Mouse (Mus musculus) layer of hippocampus, postnatal 14 days (tissue): ENCODE data around the gene Cfl2. TPM values are rescaled to one million over a fixed set of nuclear protein-coding genes. Genes with fewer than 3 reads are reported as not detected.
"Not testable (repeated sequence)": the region's sequence is repeated elsewhere in the genome, so short reads cannot be mapped to it uniquely, and the experiment has no call there.

Source experiments
- DNase-seq, 2 experiments: peaks; one replicate each; pipeline ENCODE4 v3.0.0; 2021 to 2022; ENCODE audit warnings: low spot score in 2 of 2, mixed read lengths in 1 of 2
- total RNA-seq, 2 experiments: library from RNA; stranded (reverse); gene quantifications; 2 replicates each; pipeline ENCODE4 v1.2.3; 2021

The Cfl2 gene
- total RNA-seq, 2 experiments from 2014 or later: 140 to 142 TPM

DNA sequence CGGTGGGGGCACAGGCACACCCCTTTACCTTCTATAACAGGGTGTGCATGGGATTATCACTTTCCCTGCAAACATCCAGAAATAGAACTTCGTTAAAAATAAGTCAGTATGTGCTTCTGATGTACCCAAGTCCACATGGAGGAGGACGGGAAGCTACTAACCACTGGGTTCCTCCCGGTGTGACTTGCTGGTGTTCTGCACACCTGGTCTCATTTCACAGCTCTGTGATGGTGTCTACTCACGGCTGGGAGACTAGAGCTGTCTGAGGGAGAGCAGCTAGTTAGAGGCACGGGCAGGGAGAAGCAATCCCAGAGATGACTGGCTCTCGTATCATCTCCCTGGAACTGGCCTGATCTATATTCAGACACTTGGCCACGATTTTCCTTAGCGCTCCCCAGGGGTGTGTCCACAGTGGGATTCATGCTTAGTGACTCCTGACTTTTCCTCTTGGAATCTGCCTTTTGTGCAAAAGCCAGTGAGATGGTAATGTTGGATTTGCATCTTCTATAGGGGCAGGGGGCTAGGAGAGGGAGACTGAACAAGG lies 28.7 kb downstream of the Cfl2 start:
- DNase-seq: no peak

DNA sequence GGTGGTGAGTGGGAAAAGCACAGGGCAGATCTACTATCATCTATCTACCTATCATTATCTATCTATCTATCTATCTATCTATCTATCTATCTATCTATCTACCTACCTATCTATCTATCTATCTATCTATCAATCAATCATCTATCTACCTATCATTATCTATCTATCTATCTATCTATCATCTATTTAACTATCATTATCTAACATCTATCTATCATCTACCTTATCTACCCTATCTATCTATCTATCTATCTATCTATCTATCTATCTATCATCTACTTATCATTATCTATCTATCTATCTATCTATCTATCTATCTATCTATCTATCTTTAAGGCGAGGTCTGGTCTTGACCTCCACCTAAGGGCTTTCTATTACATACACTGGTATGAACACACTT lies 30.8 kb downstream of the Cfl2 start:
- not testable (repeated sequence) for DNase-seq

DNA sequence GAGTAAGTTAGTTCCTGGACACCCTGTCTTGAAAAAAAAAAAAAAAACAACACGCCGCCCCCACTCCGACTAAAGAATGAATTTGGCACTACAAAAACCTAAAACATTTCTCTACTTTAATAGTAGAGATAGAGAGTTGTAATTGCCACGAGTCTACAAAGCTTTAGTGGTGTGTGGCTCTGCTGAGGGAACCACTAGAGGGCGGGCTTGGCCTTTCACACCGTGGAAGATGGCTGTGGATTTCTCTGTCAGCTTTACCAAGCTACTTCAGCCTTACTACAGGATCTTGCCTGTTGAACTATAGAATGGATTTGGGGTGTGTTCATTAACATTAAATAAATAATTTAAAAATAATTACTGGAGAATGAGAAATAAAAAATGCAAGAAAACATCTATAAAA lies 32.1 kb downstream of the Cfl2 start:
- DNase-seq: peak; percentile 77 to 85

DNA sequence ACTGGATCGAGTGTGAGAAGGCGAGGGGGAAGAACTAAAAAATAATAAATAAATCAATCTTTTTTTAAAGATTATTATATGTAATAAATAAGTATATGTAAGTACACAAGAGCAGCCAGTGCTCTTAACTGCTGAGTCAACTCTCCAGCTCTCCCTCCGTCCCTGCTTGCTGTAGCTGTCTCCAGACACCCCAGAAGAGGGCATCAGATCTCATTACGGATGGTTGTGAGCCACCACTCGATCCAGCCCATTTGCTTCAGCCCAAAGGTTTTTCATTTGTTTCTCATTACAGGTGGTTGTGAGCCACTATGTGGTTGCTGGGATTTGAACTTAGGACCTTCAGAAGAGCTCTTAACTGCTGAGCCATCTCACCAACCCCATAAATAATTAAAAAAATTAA lies 32.8 kb downstream of the Cfl2 start:
- DNase-seq: no peak

DNA sequence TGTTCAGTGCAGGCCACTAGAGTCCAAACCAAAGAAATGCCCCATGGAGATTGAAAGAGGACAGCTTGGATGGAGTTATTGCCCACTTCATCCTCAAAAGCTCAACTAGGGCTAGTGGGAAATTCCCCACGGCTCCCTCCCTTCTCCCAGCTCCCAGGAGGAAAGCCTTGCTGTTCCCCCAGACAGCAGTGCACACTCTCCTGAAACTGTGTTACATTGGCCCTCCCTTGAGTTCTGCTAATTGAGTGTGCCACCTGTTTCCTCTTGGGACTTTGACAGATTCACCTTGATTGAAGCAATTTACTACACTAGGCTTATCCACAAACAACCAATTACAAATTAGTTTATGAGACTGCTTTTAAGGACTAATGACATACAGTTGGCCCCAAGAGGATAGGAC lies 34.6 kb downstream of the Cfl2 start:
- no peak for DNase-seq

DNA sequence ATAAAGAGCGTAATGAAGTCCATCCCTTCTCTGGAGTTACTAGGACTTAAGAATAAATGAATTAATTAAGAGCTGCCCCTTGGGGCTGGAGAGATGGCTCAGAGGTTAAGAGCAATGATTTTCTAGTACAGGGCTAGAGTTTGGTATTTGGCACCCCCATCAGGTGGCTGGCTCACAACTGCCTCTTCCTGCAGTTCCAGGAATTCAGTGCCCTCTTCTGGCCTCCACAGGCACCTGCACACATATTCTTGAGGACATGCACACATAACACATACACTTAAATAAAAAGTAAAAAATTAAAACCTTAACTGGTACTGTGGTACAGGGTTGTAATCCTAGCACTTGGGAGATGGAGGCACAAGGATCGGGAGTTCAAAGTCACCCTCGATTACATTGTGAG lies 37.5 kb downstream of the Cfl2 start:
- DNase-seq: no peak

DNA sequence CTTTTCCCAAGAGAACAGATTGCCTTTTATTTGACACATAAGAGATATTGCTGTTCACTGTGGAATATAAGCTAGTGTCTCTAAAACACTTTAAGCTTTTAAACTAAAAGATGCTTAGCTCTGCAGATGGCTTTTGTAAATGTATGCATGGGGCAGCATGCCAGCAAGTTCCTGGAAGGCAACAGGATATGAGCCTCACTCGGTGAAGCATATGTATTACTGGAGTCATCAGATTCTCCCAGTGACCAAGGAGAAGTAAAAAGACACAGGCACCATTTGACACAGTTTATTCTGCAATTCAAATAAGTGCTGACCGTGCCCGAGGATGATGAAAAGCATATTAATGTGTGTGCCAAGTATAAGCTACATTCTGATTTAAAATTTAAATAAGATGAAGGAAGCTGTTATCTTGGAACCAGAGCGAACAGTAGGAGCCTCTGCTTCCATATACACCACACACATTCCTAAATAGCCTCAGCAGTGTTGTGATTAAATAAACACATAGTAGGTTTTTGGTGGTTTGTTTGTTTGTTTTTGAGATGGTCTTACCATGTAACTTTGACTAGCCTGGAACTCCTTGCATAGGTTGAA lies 39.7 kb downstream of the Cfl2 start:
- DNase-seq: peak; percentile 28 to 70

DNA sequence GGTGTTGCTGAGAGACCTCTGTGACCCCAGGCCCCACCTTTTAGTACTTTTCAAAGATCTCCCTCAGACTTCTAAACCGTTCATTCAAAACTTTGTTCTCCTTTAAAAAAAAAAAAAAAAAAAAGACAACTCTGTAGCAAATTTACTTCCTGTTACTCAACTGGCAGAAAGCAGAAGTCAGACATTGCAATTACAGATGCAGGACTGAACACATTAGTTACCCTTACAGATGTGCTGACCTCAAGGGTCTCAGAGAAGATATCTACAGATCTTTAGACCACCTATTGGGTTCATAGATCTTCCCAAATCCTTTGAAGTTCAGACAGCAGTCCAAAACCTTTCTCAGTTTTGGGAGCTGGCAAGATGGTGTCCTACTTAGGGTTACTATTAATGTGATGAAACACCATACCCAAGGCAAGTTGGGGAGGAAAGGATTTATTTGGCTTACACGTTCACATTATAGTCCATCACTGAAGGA lies 42.0 kb downstream of the Cfl2 start:
- DNase-seq: no peak

DNA sequence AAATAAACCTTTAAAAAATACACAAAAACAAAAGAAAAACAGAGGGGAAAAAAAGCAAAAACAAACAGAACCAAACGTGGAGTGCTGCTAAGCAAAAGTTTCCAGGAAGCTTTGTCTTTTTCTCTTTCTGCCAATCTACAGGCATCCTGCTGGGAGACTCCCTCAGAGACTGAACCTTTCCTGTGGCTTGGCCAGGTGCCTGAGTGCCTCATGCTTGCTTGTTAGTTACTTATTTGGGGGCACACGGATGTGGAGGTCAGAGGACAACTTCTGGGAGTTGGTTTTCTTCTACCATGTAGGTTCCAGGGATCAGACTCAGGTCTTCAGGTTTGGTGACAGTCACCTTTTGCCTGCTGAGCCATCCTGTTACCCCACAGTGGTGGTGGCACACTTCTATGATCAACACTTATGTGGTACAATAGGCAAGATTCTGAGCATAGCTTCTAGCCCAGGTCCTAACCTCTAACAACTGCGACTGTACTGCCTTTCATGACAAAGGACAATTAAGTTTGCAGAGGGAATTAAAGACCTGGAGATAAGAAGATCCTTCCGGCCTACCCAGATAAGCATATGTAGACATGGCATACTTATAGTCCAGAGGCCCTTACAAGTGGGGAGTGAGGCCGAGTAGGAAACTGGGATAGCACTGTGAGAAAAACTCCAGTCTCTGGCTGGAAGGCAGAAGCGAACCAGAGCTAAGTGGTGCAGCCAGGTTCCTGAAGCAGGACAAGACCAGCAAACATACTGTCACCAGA lies 43.3 kb downstream of the Cfl2 start:
- no peak for DNase-seq

DNA sequence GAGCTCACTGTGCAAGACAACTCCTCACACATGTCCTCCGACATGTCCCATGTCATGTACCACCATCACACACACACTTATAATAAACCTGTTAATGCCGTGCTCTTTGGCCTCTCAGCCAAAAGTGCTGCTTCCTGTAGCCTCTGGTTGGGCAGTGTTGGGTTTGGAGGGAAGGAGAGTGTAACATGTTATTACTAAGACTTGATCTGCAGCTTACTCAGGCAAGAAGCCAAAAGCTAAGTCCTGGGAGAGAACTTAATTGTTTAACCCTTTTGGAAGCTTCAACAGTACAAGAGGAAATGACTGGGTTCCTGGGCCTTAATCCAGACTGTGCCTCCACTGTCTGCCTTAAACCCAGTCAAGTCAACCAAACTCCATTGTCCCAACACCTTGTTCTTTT lies 52.5 kb downstream of the Cfl2 start:
- DNase-seq: no peak

Other genes starting within 250 kb of the Cfl2 start
- 10 to 100 TPM; 30.9 to 35.2 TPM for gene Sptssa, start 206.3 kb downstream of the Cfl2 start, total RNA-seq
- 10 to 100 TPM; 39.2 to 40.1 TPM for gene Eapp, start 167.0 kb downstream of the Cfl2 start, total RNA-seq
- 10 to 100 TPM; 47.4 to 57.9 TPM for gene Snx6, start 67.2 kb downstream of the Cfl2 start, total RNA-seq
- gene Gm20403, start 123.7 kb upstream of the Cfl2 start, total RNA-seq: not detected
- gene Baz1a, start 151.5 kb upstream of the Cfl2 start, total RNA-seq: 1 to 10 TPM; 1.2 to 3.8 TPM
- 1 to 10 TPM; 8.1 to 8.6 TPM for gene 2700097O09Rik, start 217.2 kb upstream of the Cfl2 start, total RNA-seq
- gene Srp54a, start 217.4 kb upstream of the Cfl2 start, total RNA-seq: 10 to 100 TPM; 88.2 to 95.9 TPM